Mouse (Mus musculus): ENCODE data around the gene Gm7980.
"Not testable (repeated sequence)": the region's sequence is repeated elsewhere in the genome, so short reads cannot be mapped to it uniquely, and the experiment has no call there.

Gm7980 gene

GRCm38 (mm10) chr14:41907190-41907589 lies at the start of gene Gm7980:
Gm7980 (minus strand) TSS chr14:41907290.
- DNase-seq (ENCODE audit: low spot score), result not testable (repeated sequence)

- not testable (repeated sequence) for DNase-seq (ENCODE audit: low spot score)
Observed at GRCm38 (mm10) chr14:41943695-41944094, 36.6 kb upstream of the Gm7980 start, which contains the start of gene 1700024B05Rik. 1700024B05Rik (plus strand) TSS chr14:41943995.

- not testable (repeated sequence) for DNase-seq (ENCODE audit: low spot score)
Observed at GRCm38 (mm10) chr14:41924649-41925048, 17.6 kb upstream of the Gm7980 start, which contains the start of gene 1700049E17Rik1. 1700049E17Rik1 (plus strand) TSS chr14:41924949.
